Mouse (Mus musculus) C3H10T1/2 (cell line): ENCODE measurements around the gene Zfp983. TPM values are rescaled to one million over a fixed set of nuclear protein-coding genes. Genes with fewer than 3 reads are reported as not detected.

Source experiments
- polyA plus RNA-seq, 2 experiments: library from polyadenylated mRNA; unstranded; fragments of >200 nt; fragmentation: generic; extraction: Trizol; gene quantifications; one replicate each; pipeline ENCODE4 v1.2.1; 2012; ENCODE audit warnings: missing spikeins in 2 of 2

The Zfp983 gene
- polyA plus RNA-seq, result under 1 TPM; 0.01 to 0.71 TPM

DNA sequence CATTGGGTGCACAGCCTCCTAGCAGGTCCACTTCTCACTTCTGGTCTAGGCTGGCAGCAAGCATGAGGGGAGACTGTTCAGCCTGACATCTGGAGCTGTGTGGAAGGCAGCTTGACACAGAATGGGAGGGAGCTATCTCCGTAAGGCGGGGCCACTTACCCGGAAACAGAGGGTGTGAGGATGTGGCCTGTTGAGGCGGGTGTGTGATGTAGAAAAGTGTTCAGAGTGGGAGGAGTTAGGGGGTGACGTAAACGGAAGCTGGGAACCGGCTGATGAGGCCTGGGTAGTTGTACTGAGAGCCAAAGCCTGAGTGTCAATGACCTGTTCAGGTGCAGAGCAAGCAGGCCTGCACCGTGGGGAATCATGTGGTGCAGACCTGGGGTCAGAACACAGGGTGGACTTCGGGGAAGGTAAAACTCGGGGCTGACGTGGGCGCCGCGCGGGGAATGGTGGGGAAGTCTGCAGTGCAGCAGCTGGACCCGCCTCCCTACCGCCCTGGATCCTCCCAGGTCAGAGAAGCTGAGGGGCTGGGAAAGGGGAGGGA lies at the start of gene Zfp983:
Gene Zfp983, plus strand, starts transcription at position 261 of the 544 bp plus-strand sequence.

DNA sequence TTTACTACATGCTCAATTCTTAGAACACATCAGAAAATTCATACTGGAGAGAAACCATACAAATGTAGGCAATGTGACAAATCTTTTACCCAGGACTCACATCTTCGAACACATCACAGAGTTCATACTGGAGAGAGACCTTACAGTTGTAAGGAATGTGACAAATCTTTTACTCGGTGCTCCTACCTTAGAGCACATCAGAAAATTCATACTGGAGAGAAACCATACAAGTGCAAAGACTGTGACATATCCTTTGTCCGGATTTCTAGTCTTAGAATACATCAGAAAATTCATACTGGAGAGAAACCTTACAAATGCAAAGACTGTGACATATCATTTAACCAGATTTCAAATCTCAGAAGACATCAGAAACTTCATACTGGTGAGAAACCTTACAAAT lies 41.1 kb downstream of the Zfp983 start, which contains the start of gene Gm10226:
Gene Gm10226, plus strand, starts transcription at position 301 of the 400 bp plus-strand sequence.

DNA sequence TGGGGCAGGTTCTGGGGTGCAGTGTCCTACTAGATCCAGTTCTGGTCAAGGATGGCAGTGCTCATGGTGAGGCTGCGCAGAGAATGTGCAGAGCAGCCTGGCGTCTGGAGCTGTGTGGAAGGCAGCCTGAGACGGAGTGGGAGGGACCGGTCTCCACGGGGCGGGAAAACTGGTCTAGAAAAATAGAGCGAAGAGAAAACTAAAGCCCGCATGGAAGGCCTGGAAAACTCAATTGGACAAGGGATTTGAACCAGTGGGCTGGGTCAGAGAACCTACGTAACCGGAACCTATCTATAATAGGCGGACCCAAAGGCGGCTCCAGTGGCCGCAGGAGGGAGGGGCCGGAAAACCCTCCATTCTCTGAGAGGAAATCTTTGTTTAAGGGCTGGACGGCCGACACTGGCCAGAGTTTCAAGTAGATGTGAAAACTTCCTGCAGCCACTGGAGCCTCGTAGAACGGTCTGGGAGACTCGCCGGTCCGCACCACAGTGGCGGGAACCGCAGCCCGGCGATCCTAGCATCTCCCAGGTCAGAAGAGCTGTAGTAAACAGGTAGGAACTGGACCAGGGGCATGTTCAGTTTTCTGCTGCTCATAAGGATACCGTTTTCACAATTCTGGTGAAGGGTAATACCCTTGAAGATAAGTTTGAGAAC lies 57.0 kb downstream of the Zfp983 start, which contains the start of gene Zfp760:
Gene Zfp760, plus strand, starts transcription at position 399 of the 654 bp plus-strand sequence.

Other genes with a start within 250 kb of the Zfp983 start
- under 1 TPM; 0.04 to 0.77 TPM for gene Zfp54, start 227.4 kb upstream of the Zfp983 start, polyA plus RNA-seq
- gene Zfp51, start 200.2 kb upstream of the Zfp983 start, polyA plus RNA-seq, result under 1 TPM; 0.04 to 0.90 TPM
- gene Zfp53, start 161.6 kb upstream of the Zfp983 start, polyA plus RNA-seq, result 1 to 10 TPM in 1 of 2 experiments, under 1 TPM in 1; 0.42 to 1.3 TPM
- gene Zfp52, start 115.1 kb upstream of the Zfp983 start, polyA plus RNA-seq, result under 1 TPM; 0.12 to 0.86 TPM
- gene Zfp948, start 83.6 kb upstream of the Zfp983 start, polyA plus RNA-seq, result 1 to 10 TPM in 1 of 2 experiments, under 1 TPM in 1; 0.20 to 1.8 TPM
- 1 to 10 TPM in 1 of 2 experiments, not detected in 1; 1.4 TPM for gene Gm10226, start 41.2 kb downstream of the Zfp983 start, polyA plus RNA-seq
- gene Zfp760, start 57.1 kb downstream of the Zfp983 start, polyA plus RNA-seq, result under 1 TPM; 0.04 to 0.70 TPM
- gene Zfp229, start 80.2 kb downstream of the Zfp983 start, polyA plus RNA-seq, result under 1 TPM; 0.04 to 0.99 TPM
- under 1 TPM; 0.04 to 0.44 TPM for gene Zfp820, start 195.1 kb downstream of the Zfp983 start, polyA plus RNA-seq